Mouse (Mus musculus): Measurements from ENCODE around the gene Cdc25a. TPM values are rescaled to one million over a fixed set of nuclear protein-coding genes. Genes with fewer than 3 reads are reported as not detected.

Cdc25a gene
- polyA plus RNA-seq (2015; fragmentation: Illumina TruSeq; extraction: RNeasy Lipid Tissue Mini Kit (QIAGEN cat#74804); ENCODE audit: insufficient read depth, low replicate concordance): 16.1 TPM

GRCm38 (mm10) chr9:109874797-109875691 is at the start of gene Cdc25a:
TSS of gene Cdc25a (plus strand) at chr9:109875579.

GRCm38 (mm10) chr9:109832391-109833087 is 42.8 kb upstream of the Cdc25a start, which contains the start of gene Nme6:
TSS of gene Nme6 (plus strand) at chr9:109832749.

DNA sequence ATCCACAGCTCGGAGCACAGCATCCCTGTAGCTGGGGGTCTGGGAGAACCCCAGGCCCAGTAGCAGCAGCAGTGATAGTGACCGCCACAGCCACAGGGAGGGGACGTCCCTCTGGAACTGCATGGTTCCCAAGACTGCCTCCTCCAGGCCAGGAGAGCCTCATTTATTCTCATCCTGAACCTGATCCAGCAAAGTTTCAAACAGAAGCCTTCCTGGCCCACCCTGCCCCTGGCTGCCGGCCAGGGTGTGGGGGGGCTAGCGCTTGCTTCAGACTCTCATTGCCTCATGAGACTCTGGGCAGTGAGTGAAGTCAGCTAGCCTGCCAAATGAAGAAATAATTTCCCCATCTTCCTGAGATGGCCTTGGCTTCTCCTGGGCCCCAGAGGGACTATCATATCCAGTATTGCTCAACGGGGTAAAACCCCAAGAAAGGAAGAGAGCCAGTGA is 26.0 kb upstream of the Cdc25a start, which contains the start of gene Camp:
Gene Camp, minus strand, starts transcription at position 306 of the 447 bp plus-strand sequence.

GRCm38 (mm10) chr9:109931257-109932171 is 56.1 kb downstream of the Cdc25a start, which contains the start of gene Map4:
TSS of gene Map4 (plus strand) at chr9:109931460.

Other genes starting within 250 kb of the Cdc25a start
- gene Fbxw24, start 249.5 kb upstream of the Cdc25a start, polyA plus RNA-seq (2015; fragmentation: Illumina TruSeq; extraction: RNeasy Lipid Tissue Mini Kit (QIAGEN cat#74804); ENCODE audit: insufficient read depth, low replicate concordance): not detected
- gene Fbxw25, start 210.9 kb upstream of the Cdc25a start, polyA plus RNA-seq (2015; fragmentation: Illumina TruSeq; extraction: RNeasy Lipid Tissue Mini Kit (QIAGEN cat#74804); ENCODE audit: insufficient read depth, low replicate concordance): not detected
- 0.15 TPM for gene Fbxw18, start 172.9 kb upstream of the Cdc25a start, polyA plus RNA-seq (2015; fragmentation: Illumina TruSeq; extraction: RNeasy Lipid Tissue Mini Kit (QIAGEN cat#74804); ENCODE audit: insufficient read depth, low replicate concordance)
- not detected for gene Fbxw26, start 129.5 kb upstream of the Cdc25a start, polyA plus RNA-seq (2015; fragmentation: Illumina TruSeq; extraction: RNeasy Lipid Tissue Mini Kit (QIAGEN cat#74804); ENCODE audit: insufficient read depth, low replicate concordance)
- not detected for gene Fbxw27, start 84.9 kb upstream of the Cdc25a start, polyA plus RNA-seq (2015; fragmentation: Illumina TruSeq; extraction: RNeasy Lipid Tissue Mini Kit (QIAGEN cat#74804); ENCODE audit: insufficient read depth, low replicate concordance)
- gene Spink8, start 63.3 kb upstream of the Cdc25a start, polyA plus RNA-seq (2015; fragmentation: Illumina TruSeq; extraction: RNeasy Lipid Tissue Mini Kit (QIAGEN cat#74804); ENCODE audit: insufficient read depth, low replicate concordance): not detected
- gene Nme6, start 42.8 kb upstream of the Cdc25a start, polyA plus RNA-seq (2015; fragmentation: Illumina TruSeq; extraction: RNeasy Lipid Tissue Mini Kit (QIAGEN cat#74804); ENCODE audit: insufficient read depth, low replicate concordance): 13.1 TPM
- gene Camp, start 26.0 kb upstream of the Cdc25a start, polyA plus RNA-seq (2015; fragmentation: Illumina TruSeq; extraction: RNeasy Lipid Tissue Mini Kit (QIAGEN cat#74804); ENCODE audit: insufficient read depth, low replicate concordance): 4.7 TPM
- 71.3 TPM for gene Map4, start 55.9 kb downstream of the Cdc25a start, polyA plus RNA-seq (2015; fragmentation: Illumina TruSeq; extraction: RNeasy Lipid Tissue Mini Kit (QIAGEN cat#74804); ENCODE audit: insufficient read depth, low replicate concordance)
- 43.7 TPM for gene Smarcc1, start 242.1 kb downstream of the Cdc25a start, polyA plus RNA-seq (2015; fragmentation: Illumina TruSeq; extraction: RNeasy Lipid Tissue Mini Kit (QIAGEN cat#74804); ENCODE audit: insufficient read depth, low replicate concordance)
- 44.1 TPM for gene Dhx30, start 242.3 kb downstream of the Cdc25a start, polyA plus RNA-seq (2015; fragmentation: Illumina TruSeq; extraction: RNeasy Lipid Tissue Mini Kit (QIAGEN cat#74804); ENCODE audit: insufficient read depth, low replicate concordance)